Mouse (Mus musculus): ENCODE measurements around the gene Plk5.

DNA sequence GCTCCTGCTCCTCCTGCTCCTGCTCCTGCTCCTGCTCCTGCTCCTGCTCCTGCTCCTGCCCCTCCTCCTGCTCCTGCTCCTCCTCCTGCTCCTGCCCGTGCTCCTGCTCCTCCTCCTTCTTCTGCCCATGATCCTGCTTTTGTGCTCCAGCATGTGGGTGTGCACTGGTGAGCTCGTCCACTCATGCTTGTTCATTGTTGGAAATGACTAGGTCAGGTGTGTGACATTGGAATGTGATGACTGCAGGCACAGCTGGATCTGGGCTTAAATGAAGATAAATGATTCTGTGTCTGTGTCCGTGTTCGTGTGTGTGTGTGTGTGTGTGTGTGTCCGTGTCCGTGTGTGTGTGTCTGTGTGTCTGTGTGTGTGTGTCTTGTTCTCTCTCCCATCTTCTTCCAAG, 12.1 kb downstream of the Plk5 start:
- TF ChIP-seq TAL1 (IDR thresholded peaks at IDR 0.05; ENCODE audit: low read length) (no peak), GATA1 (IDR thresholded peaks at IDR 0.05; ENCODE audit: low read length) (no peak)

Measured in erythroblast, embryonic 14.5 days (primary cell).